Mouse (Mus musculus) thymus, adult 2 months (tissue): ENCODE results near the gene Kmt2b.

Experiments
- CTCF ChIP-seq: fragments of 200-500 bp; IDR thresholded peaks from 2 replicates; pipeline ENCODE4 v1.5.1; 2012; ENCODE audit warnings: mild to moderate bottlenecking, control low read depth, low read length, moderate library complexity, borderline replicate concordance; ENCODE audit not compliant: control insufficient read depth, poor library complexity, insufficient read depth; ENCODE audit errors: extremely low read depth
- POLR2A ChIP-seq: fragments of 200-500 bp; IDR thresholded peaks from 2 replicates; pipeline ENCODE4 v1.6.1; 2012; ENCODE audit warnings: mild to moderate bottlenecking, low read length, control low read depth, moderate library complexity; ENCODE audit not compliant: control insufficient read depth, poor library complexity, insufficient read depth; ENCODE audit errors: extremely low read depth

DNA sequence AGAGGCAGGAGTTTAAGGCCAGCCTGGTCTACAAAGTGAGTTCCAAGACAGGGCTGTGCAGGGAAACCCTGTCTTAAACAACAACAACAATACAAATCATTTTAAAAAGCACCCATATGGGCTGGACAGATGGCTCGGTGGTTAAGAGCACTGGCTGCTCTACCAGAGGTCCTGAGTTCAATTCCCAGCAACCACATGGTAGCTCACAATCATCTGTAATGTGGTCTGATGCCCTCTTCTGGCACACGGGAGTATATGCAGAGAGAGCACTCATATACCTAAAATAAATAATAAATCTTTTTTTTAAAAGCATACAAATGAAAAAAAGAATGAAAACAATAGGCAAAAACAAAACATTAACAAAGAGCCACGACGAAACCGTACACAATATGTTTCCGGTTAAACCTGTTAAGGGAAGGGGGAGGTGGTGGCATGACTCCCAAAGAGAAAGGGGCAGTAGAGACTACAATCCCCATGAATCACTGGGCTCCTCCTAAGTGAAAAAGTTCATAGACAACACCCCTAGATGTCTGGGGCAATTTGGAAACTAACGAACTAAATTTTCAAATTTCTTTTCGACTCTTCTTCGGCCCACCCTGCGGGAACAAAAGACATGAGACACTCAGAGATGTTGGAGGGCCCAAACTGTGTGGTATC lies 37.0 kb downstream of the Kmt2b start:
- no peak for TF ChIP-seq CTCF
- no peak for TF ChIP-seq POLR2A
